ENCODE assay signal across 12 mouse cellular contexts in the genomic region with DNA sequence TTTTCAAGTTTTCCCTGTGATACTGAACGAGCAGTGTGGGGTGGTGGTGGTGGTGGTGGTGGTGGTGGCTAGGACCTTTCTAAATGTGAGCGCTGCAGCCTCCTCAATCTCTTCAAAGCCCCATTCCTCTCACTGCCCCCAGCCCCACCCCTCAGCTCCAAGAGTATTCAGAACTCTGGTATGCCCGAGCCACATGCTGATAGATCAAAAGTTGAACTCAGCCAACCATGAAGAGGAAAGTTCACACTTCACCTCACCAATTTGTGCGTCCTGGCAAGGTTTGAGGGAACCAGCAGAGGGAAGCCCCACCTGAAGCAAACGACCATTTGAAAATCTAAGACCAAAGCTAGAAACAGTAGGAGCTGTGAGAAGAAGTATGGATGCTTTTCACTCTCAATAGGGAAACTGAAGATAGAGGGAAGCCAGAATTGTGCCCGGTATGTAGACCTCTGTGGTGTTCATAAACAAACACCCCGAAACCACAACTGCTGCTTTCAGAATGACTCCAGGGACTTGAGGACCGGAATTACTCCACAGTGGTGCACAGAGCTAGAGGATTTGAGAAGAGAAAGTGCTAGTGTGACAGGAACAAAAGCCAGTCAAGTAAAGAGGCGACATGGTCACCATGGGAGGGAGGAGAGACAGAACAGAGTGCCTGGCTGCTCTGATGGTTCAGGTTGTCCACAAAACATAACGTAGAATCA. TPM values are rescaled to one million over a fixed set of nuclear protein-coding genes. Genes with fewer than 3 reads are reported as not detected.
DNase-seq lines count a peak whose midpoint lies in the region; ATAC-seq and TF ChIP-seq lines count a peak whose summit lies in the region.
"Had no signal": no experiment of that assay in that cellular context is flagged by ENCODE, and none has a peak within 500 bp of the region (broad histone marks: within the 10 kb centered on the region; RNA-seq: fewer than 3 reads in every experiment).

No protein-coding gene starts in this region.

- no peak overlapping the region for H3K4me2 ChIP-seq in kidney, postnatal 0 days (ENCODE audit: low read length)
- H3K4me2 ChIP-seq: lung, embryonic 14.5 days had no signal

- peak; percentile 93 for ATAC-seq in common myeloid progenitor, adult 5-6 weeks (replicated peaks; ENCODE audit: low read depth, poor library complexity, severe bottlenecking)
- peak; percentile 47; the same call in 1 of the 2 replicates for ATAC-seq in kidney, postnatal 0 days (replicated peaks; ENCODE audit: low FRiP score, low read depth)

- 57% methylated on average over 10 of the region's 10 CpGs for WGBS in kidney, postnatal 0 days

- H3K9me3 ChIP-seq in kidney, postnatal 0 days (replicated peaks; ENCODE audit: low read length): no peaks in the 10 kb centered on the region
- H3K9me3 ChIP-seq: G1E had no signal

- H3K9ac ChIP-seq in kidney, postnatal 0 days (ENCODE audit: low read depth, low read length): no peak overlapping the region
- H3K9ac ChIP-seq: lung, embryonic 14.5 days had no signal

- TF ChIP-seq CTCF in kidney, postnatal 0 days (IDR thresholded peaks at IDR 0.05; ENCODE audit: low read depth): peak; percentile 39; the same call in 1 of the 2 replicates
- no peak for TF ChIP-seq CTCF in layer of hippocampus, adult 2 months (conservative IDR thresholded peaks at IDR 0.05)

- DNase-seq in retina, embryonic 14.5 days (ENCODE audit: low spot score): peak; percentile 42
- DNase-seq in retina, postnatal 1 day: no peak
- no peak for DNase-seq in kidney, postnatal 0 days (ENCODE audit: low spot score)
- peak; percentile 59 for DNase-seq in splenic B cell, adult 2 months (ENCODE audit: low read depth, low spot score)
- DNase-seq in thymus, postnatal 10 days (ENCODE audit: low spot score in 2 of 2): no peak
- DNase-seq in layer of hippocampus, adult 2 months (ENCODE audit: low spot score in 2 of 2): no peak
- DNase-seq: heart, postnatal 4 days; left cerebral cortex, postnatal 4 days; lung, embryonic 14.5 days; midbrain, embryonic 14.5 days had no signal

- no peaks in the 10 kb centered on the region for H3K36me3 ChIP-seq in kidney, postnatal 0 days (ENCODE audit: insufficient read depth, low read length)
- no peaks in the 10 kb centered on the region for H3K36me3 ChIP-seq in splenic B cell, adult 2 months (ENCODE audit: control insufficient read depth, insufficient read depth, low read length, poor library complexity, severe bottlenecking)
- H3K36me3 ChIP-seq: G1E had no signal

- peaks cover 5% of the 10 kb centered on the region; the same call in 1 of the 2 replicates for H3K4me1 ChIP-seq in kidney, postnatal 0 days (replicated peaks; ENCODE audit: insufficient read depth, low read length)

- H3K27ac ChIP-seq in kidney, postnatal 0 days: peak overlapping the region; percentile 25; the same call in 1 of the 2 replicates
- no peak overlapping the region for H3K27ac ChIP-seq in layer of hippocampus, adult 2 months

- no peak overlapping the region for H3K4me3 ChIP-seq in kidney, postnatal 0 days (replicated peaks; ENCODE audit: low read depth, low read length)
- H3K4me3 ChIP-seq in layer of hippocampus, adult 2 months: no peak overlapping the region

- no peaks in the 10 kb centered on the region for H3K27me3 ChIP-seq in kidney, postnatal 0 days (ENCODE audit: insufficient read depth, low read length)
- H3K27me3 ChIP-seq in splenic B cell, adult 2 months (ENCODE audit: control insufficient read depth, insufficient read depth, low read length, poor library complexity, severe bottlenecking): no peaks in the 10 kb centered on the region

RNA-seq across cellular contexts. Expression of a gene that starts 35.9 kb away (rescaled TPM):
- 25.9 and 27.6 TPM in 2 replicates for total RNA-seq in common myeloid progenitor, adult 5-6 weeks (2017)
- 23.7 and 26.4 TPM in 2 replicates for polyA plus RNA-seq in kidney, postnatal 0 days (2015; fragmentation: Nextera tagmentation; extraction: Ambion mirVana)
- total RNA-seq in layer of hippocampus, adult 2 months (2021): 10 to 100 TPM; 20.7 to 25.4 TPM
- polyA plus RNA-seq: G1E had no signal

Comparison
In these comparisons a context has a peak if more than half of its experiments do, and no peak if none do; other contexts are left out.
1. DNase-seq: peak in retina, embryonic 14.5 days (single experiment) and splenic B cell, adult 2 months (single experiment); none in retina, postnatal 1 day (single experiment), kidney, postnatal 0 days (single experiment), thymus, postnatal 10 days (0 of 2) and layer of hippocampus, adult 2 months (0 of 2).